Mouse (Mus musculus): ENCODE measurements at regions not wholly inside any gene's neighbourhood (a gene's known extent, or its start where the extent isn't known, plus 50 kb on each side); places are given as distances from the start of the nearest gene placed in this dataset.
A peak's percentile ranks its signal among the peaks of the same experiment; 100 is the strongest.

DNA sequence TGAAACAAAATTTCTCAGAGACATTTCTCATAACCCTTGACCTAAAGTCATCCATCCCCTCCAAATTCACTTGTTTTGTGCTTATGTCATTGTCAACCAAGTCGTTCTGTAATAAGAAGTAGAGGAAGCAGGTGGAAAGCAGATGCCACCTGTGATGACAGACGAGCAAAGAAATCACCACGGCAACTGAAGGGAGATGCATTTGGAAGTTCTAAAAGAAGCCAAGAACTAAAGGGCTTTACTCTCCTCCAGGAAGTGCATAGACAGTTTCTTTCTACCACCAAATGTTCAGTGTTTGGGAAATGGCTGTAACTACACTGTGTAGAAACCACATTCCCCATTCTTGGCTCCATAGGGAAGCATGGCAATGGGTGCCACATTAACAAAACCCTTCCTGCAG, 317.4 kb downstream of the Gm10184 start:
- no peak overlapping the region for H3K4me2 ChIP-seq (replicated peaks)
- H3K9ac ChIP-seq = no peak overlapping the region
- no peak overlapping the region for H3K27ac ChIP-seq
- no peaks in the 10 kb centered on the region for H3K9me3 ChIP-seq (replicated peaks)
- WGBS = 64% methylated on average over 3 of the region's 3 CpGs
- no peaks in the 10 kb centered on the region for H3K27me3 ChIP-seq
- ATAC-seq (ENCODE audit: low FRiP score) = no peak
- no peaks in the 10 kb centered on the region for H3K36me3 ChIP-seq
- no peak overlapping the region for H3K4me3 ChIP-seq
- no peaks in the 10 kb centered on the region for H3K4me1 ChIP-seq

- Histone ChIP-seq H3K4me1 (no peaks in the 10 kb centered on the region), H3K27ac (no peak overlapping the region), H3K9ac (no peak overlapping the region), H3K4me3 (no peak overlapping the region), H3K4me2 (replicated peaks) (no peak overlapping the region), H3K27me3 (no peaks in the 10 kb centered on the region), H3K9me3 (replicated peaks) (no peaks in the 10 kb centered on the region), H3K36me3 (no peaks in the 10 kb centered on the region)
- ATAC-seq (ENCODE audit: low FRiP score) = no peak
These were observed 350.7 kb downstream of the Gm10184 start for GRCm38 (mm10) chr17:89559506-89559905.

DNA sequence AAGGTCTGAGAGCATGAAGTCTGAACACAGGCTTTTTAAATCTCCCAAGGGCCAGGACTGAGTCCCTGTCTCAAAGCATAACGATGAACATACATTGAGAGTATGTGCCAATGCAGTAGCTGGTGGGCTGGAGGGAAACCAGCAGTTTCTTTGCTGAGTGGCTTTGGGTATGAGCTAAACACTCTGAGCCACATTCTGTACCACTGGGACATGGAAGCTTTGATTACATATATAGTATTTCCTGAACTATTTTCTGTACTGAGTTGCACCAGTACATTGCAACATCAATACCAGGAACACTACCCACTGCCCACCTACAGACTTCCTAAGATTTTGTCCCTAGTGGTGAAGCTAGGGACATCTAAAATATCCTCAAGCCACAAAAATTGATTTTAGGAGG, 354.3 kb upstream of the Fshr start:
- Histone ChIP-seq H3K4me3 (no peak overlapping the region), H3K4me2 (replicated peaks) (no peak overlapping the region), H3K9me3 (replicated peaks) (no peaks in the 10 kb centered on the region), H3K27ac (no peak overlapping the region), H3K36me3 (no peaks in the 10 kb centered on the region), H3K4me1 (no peaks in the 10 kb centered on the region), H3K27me3 (no peaks in the 10 kb centered on the region), H3K9ac (no peak overlapping the region)
- WGBS = 75% methylated on average over 1 of the region's 1 CpGs
- ATAC-seq (ENCODE audit: low FRiP score) = no peak

DNA sequence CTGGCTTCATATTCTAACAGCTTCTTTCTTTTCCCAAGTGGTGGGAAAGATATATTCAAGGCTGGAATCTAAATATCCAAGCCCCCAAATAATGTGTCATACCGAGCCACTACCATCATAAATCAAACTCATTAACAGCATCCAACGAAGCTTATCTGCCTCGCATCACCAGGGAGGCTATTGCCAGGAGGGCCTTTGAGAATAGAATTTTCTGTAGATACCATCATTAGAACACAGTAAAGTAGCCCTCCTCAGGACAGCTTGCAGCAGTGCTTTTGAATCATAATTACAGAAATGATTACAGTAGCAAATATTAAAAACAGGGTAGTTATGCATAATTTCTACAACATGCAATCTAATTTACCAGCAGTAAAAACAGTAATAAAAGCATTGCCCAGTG, 353.1 kb upstream of the Fshr start:
- H3K27me3 ChIP-seq = no peaks in the 10 kb centered on the region
- H3K9ac ChIP-seq = no peak overlapping the region
- peak; percentile 67 for ATAC-seq (ENCODE audit: low FRiP score)
- H3K27ac ChIP-seq = peak overlapping the region; percentile 40; the same call in 1 of the 2 replicates
- H3K36me3 ChIP-seq = no peaks in the 10 kb centered on the region
- H3K4me2 ChIP-seq (replicated peaks) = no peak overlapping the region
- no peak overlapping the region for H3K4me3 ChIP-seq
- no peaks in the 10 kb centered on the region for H3K4me1 ChIP-seq
- 68% methylated on average over 3 of the region's 3 CpGs for WGBS
- no peaks in the 10 kb centered on the region for H3K9me3 ChIP-seq (replicated peaks)

GRCm38 (mm10) chr17:89550758-89551157, 350.3 kb upstream of the Fshr start:
- Histone ChIP-seq H3K9me3 (replicated peaks) (no peaks in the 10 kb centered on the region), H3K9ac (no peak overlapping the region), H3K36me3 (no peaks in the 10 kb centered on the region), H3K4me2 (replicated peaks) (no peak overlapping the region), H3K27me3 (no peaks in the 10 kb centered on the region), H3K4me1 (no peaks in the 10 kb centered on the region), H3K4me3 (no peak overlapping the region), H3K27ac (no peak overlapping the region)
- ATAC-seq (ENCODE audit: low FRiP score) = no peak
- WGBS = 78% methylated on average over 3 of the region's 3 CpGs

DNA sequence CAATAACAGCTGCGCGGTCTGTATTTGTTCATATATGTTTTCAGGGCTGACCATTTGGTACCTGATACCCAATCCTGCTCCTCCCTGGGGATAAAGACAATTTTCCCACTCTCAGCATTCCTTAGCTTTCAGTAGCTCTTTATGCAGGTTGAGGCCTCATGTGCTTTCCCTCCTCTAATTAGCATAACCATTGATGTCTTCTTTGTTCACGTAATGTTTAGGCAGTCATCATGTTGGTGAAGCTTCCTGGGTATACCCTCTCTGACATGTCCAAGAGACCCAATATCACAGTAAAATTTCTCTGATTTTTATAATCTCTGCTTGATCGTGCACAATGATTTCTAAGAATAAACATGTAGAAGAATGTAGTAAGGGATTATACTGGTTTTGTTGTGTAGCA, 321.4 kb upstream of the Fshr start:
- Histone ChIP-seq H3K27ac (no peak overlapping the region), H3K36me3 (no peaks in the 10 kb centered on the region), H3K9me3 (replicated peaks) (no peaks in the 10 kb centered on the region), H3K4me2 (replicated peaks) (no peak overlapping the region), H3K9ac (no peak overlapping the region), H3K27me3 (no peaks in the 10 kb centered on the region), H3K4me1 (no peaks in the 10 kb centered on the region), H3K4me3 (no peak overlapping the region)
- ATAC-seq (ENCODE audit: low FRiP score) = no peak
- WGBS = 65% methylated on average over 4 of the region's 4 CpGs

GRCm38 (mm10) chr17:89519413-89519812, 318.9 kb upstream of the Fshr start:
- Histone ChIP-seq H3K9ac (no peak overlapping the region), H3K4me1 (no peaks in the 10 kb centered on the region), H3K4me3 (no peak overlapping the region), H3K27me3 (no peaks in the 10 kb centered on the region), H3K36me3 (no peaks in the 10 kb centered on the region), H3K9me3 (replicated peaks) (peaks cover 3% of the 10 kb centered on the region; the same call in 1 of the 2 replicates), H3K4me2 (replicated peaks) (no peak overlapping the region), H3K27ac (no peak overlapping the region)
- WGBS = 79% methylated on average over 2 of the region's 2 CpGs
- ATAC-seq (ENCODE audit: low FRiP score) = no peak

DNA sequence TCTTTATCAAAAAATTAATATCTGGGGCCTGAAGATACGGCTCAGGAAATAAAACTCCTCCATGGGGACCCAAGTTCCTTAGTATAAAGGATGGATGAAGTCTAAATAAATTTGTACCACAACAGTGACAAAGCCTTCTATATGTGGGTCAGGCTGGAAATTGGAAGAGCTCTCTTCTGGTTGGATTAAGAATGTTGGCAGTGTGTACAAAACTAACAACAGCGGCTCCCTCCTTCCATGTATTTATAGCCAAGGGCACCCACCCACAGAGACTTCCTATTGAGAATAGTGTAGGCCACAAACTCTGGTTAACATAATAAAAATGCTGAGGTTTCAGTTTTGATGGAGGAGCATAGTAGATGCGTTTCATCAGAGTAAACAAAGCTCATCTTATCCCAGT, 304.8 kb upstream of the Fshr start:
- H3K27me3 ChIP-seq = no peaks in the 10 kb centered on the region
- H3K27ac ChIP-seq = no peak overlapping the region
- WGBS = 87% methylated on average over 3 of the region's 3 CpGs
- no peak overlapping the region for H3K9ac ChIP-seq
- H3K9me3 ChIP-seq (replicated peaks) = no peaks in the 10 kb centered on the region
- ATAC-seq (ENCODE audit: low FRiP score) = no peak
- no peaks in the 10 kb centered on the region for H3K4me1 ChIP-seq
- no peaks in the 10 kb centered on the region for H3K36me3 ChIP-seq
- H3K4me3 ChIP-seq = no peak overlapping the region
- no peak overlapping the region for H3K4me2 ChIP-seq (replicated peaks)

GRCm38 (mm10) chr17:89493547-89493946, 293.1 kb upstream of the Fshr start:
- Histone ChIP-seq H3K9ac (no peak overlapping the region), H3K4me3 (no peak overlapping the region), H3K4me2 (replicated peaks) (no peak overlapping the region), H3K27ac (no peak overlapping the region), H3K4me1 (no peaks in the 10 kb centered on the region), H3K9me3 (replicated peaks) (no peaks in the 10 kb centered on the region), H3K27me3 (no peaks in the 10 kb centered on the region), H3K36me3 (no peaks in the 10 kb centered on the region)
- no peak for ATAC-seq (ENCODE audit: low FRiP score)
- WGBS = 77% methylated on average over 2 of the region's 2 CpGs

DNA sequence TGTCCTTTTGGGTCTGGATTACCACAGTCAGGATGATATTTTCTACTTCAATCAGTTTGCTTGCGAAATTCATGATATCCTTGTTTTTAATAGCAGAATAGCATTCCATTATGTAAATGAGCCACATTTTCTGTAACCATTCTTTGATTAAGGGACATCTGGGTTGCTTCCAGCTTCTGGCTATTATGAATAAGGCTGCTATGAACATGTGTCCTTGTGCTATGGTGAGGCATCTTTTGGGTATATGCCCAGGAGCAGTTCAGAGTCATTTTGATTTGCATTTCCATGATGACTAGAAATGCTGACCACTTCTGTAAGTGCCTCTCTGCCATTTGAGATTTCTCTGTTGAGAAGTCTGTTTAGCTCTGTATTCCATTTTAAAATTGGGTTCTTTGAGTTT, 266.0 kb upstream of the Fshr start:
- H3K4me1 ChIP-seq = no peaks in the 10 kb centered on the region
- 84% methylated on average over 1 of the region's 1 CpGs for WGBS
- no peaks in the 10 kb centered on the region for H3K9me3 ChIP-seq (replicated peaks)
- H3K4me2 ChIP-seq (replicated peaks) = no peak overlapping the region
- no peak overlapping the region for H3K27ac ChIP-seq
- H3K36me3 ChIP-seq = no peaks in the 10 kb centered on the region
- H3K27me3 ChIP-seq = no peaks in the 10 kb centered on the region
- H3K4me3 ChIP-seq = no peak overlapping the region
- ATAC-seq (ENCODE audit: low FRiP score) = no peak
- no peak overlapping the region for H3K9ac ChIP-seq

GRCm38 (mm10) chr17:89465883-89466282, 265.4 kb upstream of the Fshr start:
- no peak for ATAC-seq (ENCODE audit: low FRiP score)
- H3K27ac ChIP-seq = no peak overlapping the region
- no peaks in the 10 kb centered on the region for H3K36me3 ChIP-seq
- H3K9me3 ChIP-seq (replicated peaks) = no peaks in the 10 kb centered on the region
- no peak overlapping the region for H3K9ac ChIP-seq
- 76% methylated on average over 5 of the region's 5 CpGs for WGBS
- H3K27me3 ChIP-seq = no peaks in the 10 kb centered on the region
- no peaks in the 10 kb centered on the region for H3K4me1 ChIP-seq
- no peak overlapping the region for H3K4me2 ChIP-seq (replicated peaks)
- no peak overlapping the region for H3K4me3 ChIP-seq

GRCm38 (mm10) chr17:89460438-89460837, 260.0 kb upstream of the Fshr start:
- no peak for ATAC-seq (ENCODE audit: low FRiP score)

DNA sequence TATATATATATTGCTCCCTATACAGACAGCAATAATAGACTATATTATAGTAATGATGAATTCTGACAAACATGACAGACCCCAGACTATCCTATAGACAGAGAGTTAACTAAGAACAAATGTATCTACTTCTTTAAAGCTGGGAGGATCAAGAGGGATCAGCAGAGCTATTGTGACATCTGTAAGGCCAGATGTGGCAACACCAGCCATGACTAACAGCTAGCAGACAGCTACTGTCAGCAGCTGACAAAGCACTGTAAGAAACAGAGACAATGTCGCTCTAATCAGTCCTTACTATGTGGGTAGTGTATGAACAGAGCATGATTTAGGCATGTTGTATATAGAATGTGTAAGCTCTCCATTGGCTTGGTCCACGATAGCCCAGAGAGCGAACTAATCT, 253.8 kb upstream of the Fshr start:
- Histone ChIP-seq H3K4me2 (replicated peaks) (no peak overlapping the region), H3K9ac (no peak overlapping the region), H3K27me3 (no peaks in the 10 kb centered on the region), H3K27ac (no peak overlapping the region), H3K4me1 (no peaks in the 10 kb centered on the region), H3K9me3 (replicated peaks) (no peaks in the 10 kb centered on the region), H3K4me3 (no peak overlapping the region), H3K36me3 (no peaks in the 10 kb centered on the region)
- 93% methylated on average over 3 of the region's 3 CpGs for WGBS
- ATAC-seq (ENCODE audit: low FRiP score) = no peak

More at GRCm38 (mm10) chr17:89460438-89460837, 260.0 kb upstream of the Fshr start:
- 63% methylated on average over 5 of the region's 5 CpGs for WGBS
- Histone ChIP-seq H3K9me3 (replicated peaks) (no peaks in the 10 kb centered on the region), H3K27me3 (no peaks in the 10 kb centered on the region), H3K27ac (no peak overlapping the region), H3K36me3 (no peaks in the 10 kb centered on the region), H3K4me3 (no peak overlapping the region), H3K4me2 (replicated peaks) (no peak overlapping the region), H3K4me1 (no peaks in the 10 kb centered on the region), H3K9ac (no peak overlapping the region)

DNA sequence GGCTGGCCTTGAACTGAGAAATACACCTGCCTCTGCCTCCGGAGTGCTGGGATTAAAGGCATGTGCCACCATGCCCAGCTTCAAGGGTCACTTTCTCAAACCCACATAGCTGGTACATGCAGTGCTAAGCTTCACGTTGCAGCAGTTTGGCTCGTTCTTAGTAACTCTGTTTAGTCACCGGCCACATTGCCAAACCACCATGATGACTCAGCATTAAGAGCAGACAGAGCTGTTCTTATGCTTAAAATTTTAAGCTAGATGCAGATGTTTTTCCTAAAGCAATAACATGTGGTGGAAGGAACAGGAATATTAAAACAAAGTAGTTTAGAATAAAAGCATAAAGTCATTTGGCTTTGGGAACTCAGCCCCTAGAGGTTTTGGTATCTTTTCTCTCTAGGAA, 250.2 kb upstream of the Fshr start:
- no peak overlapping the region for H3K27ac ChIP-seq
- ATAC-seq (ENCODE audit: low FRiP score) = no peak
- H3K4me2 ChIP-seq (replicated peaks) = no peak overlapping the region
- H3K36me3 ChIP-seq = no peaks in the 10 kb centered on the region
- H3K9ac ChIP-seq = no peak overlapping the region
- H3K4me1 ChIP-seq = no peaks in the 10 kb centered on the region
- no peaks in the 10 kb centered on the region for H3K9me3 ChIP-seq (replicated peaks)
- 85% methylated on average over 4 of the region's 4 CpGs for whole genome bisulfite sequencing
- no peaks in the 10 kb centered on the region for H3K27me3 ChIP-seq
- no peak overlapping the region for H3K4me3 ChIP-seq
